Mouse (Mus musculus) adrenal gland, adult (tissue): ENCODE results near the gene Rbl2.

Source experiments
- DNase-seq, 2 experiments: peaks; one replicate each; pipeline ENCODE4 v3.0.0; 2022 to 2023; ENCODE audit warnings: low spot score in 1 of 2; ENCODE audit not compliant: inconsistent age in 2 of 2

Rbl2 gene

DNA sequence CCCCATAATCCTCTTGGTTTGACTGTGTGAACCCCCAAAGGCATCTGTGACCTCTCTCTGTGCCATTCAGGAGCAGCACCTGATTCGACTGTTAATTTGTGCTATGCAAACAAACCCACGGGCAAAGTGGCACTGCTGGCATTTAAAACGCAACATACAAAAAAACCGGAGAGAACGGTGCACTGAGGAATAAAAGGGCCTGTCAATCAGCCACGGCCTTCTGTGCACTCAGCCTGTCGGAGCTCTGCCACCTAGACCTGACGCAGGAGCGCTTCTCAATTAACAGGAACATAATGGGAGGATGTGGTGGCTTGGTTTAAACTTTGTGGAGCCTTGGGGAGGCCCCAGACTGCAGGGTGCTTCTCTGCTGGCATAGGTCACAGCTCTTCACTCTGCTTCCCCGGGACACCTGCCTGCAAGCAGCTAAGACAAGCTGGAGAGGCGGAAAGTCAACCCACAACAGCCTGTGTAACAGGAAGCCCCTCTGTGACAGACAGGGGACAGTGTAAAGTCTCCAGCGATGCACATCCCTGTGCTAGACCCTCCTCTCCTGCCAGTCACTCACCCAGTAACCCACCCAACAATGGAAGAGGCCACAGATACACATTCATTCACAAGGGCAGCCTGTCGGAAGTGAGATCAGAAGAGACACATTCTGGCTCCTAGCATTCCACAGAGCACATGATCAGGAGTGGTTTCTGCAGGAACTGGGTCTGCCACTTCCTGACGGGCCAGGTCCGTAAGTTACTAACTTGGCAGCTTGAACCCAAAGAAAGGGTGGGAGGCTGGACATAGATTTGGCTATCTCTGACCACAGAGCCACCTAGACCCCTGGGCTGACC, 90.3 kb downstream of the Rbl2 start:
- DNase-seq, result no peak

- DNase-seq, result no peak
These were observed 100.3 kb downstream of the Rbl2 start for GRCm38 (mm10) chr8:91170152-91170551.

DNA sequence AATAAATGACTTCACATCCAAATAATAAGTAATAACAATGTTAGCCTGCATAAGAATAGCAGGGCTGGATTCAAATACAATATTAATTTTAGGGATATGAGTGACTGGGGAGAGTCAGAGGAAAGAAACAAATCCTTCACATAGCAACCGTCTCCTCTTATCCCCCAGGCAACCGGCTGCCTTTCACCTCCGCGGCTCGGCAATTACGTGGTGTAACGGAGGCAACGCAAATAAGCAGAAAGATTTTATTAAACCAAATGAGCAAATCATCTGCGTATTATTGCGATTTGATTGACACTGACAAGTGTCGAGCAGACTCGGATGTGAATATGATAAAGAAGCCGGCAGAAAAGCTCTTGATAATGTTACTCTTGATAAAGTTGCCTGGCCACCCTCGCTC, 101.1 kb downstream of the Rbl2 start:
- DNase-seq, result no peak

GRCm38 (mm10) chr8:91171605-91172004, 101.7 kb downstream of the Rbl2 start:
- DNase-seq, result no peak
